Mouse (Mus musculus) E14TG2a.4 (cell line): ENCODE measurements around the gene Malsu1.

Source experiments
- CTCF ChIP-seq: conservative IDR thresholded peaks from 2 replicates; pipeline ENCODE4 v1.5.1; 2014; ENCODE audit warnings: low read length
- POU5F1 ChIP-seq: IDR thresholded peaks from 2 replicates; pipeline ENCODE4 v1.6.1; 2014; ENCODE audit warnings: low read length, borderline replicate concordance

- TF ChIP-seq CTCF (no peak), POU5F1 (no peak)
Observed at GRCm38 (mm10) chr6:49068361-49068760, 5.2 kb upstream of the Malsu1 start.
